Mouse (Mus musculus): ENCODE results near the gene Xpr1.

The Xpr1 gene

DNA sequence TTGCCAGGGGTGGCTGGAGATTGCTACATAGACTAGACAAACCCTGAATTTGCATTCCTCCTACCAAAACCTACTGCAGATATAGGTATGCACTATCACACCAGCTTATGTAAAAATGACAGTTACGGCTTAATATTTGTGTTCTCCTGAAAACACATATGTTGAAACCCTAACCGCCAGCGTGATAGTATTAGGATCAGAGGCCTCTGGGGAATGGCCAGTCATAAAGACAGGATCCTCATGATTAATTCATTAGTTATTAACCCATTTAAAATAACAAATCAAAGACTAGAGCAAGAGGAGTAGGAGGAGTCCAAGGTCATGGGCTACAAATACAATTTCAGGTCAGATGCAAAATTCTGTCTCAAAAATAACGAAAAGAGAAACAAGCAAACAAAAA is 50.8 kb downstream of the Xpr1 start:
- ChIA-PET CTCF (no interaction called here), POLR2A (no interaction called here)

GRCm38 (mm10) chr1:155361502-155362126 is 55.6 kb downstream of the Xpr1 start:
- CTCF ChIA-PET = no interaction called here
- POLR2A ChIA-PET = no interaction called here

DNA sequence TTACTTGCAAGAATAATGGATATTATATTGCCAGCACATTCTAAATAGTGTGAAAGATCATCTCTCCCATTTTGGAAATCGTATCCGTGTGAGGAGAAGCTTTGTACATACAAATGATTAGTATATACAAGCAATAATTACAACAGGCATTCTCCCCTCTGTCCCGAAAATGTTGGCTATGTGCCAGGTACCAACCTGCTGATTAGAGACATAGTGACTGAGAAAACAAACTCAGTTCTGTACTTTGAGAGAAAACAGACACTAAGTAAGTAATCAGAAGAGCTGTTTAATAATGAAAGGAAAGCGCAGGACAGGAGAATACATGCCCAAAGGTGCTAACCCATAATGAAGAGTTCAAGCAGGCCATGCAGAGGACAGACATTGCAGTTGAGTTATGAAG is 64.1 kb downstream of the Xpr1 start:
- ChIA-PET POLR2A (no interaction called here), CTCF (no interaction called here)

GRCm38 (mm10) chr1:155351527-155351926 is 65.7 kb downstream of the Xpr1 start:
- ChIA-PET CTCF (no interaction called here), POLR2A (no interaction called here)

DNA sequence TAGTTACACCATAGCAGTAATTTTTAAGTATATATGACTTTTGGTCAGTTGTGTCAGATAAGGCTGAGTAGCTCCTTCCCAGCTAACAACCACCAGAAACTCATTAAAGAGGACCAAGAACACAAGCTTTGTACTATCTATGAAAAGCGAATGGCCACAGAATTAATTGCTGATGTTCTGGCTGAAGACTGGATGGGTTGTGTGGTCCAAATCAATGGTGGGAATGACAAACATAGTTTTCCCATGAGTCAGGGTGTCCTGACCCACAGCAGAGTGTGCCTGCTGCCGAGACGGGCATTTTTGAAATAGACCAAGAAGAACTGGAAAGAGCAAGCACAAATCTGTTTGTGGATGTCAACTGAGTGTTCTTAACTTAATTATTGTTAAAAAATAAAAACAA is 68.7 kb downstream of the Xpr1 start:
- ChIA-PET CTCF (no interaction called here), POLR2A (no interaction called here)

GRCm38 (mm10) chr1:155347339-155347738 is 69.9 kb downstream of the Xpr1 start:
- CTCF ChIA-PET = no interaction called here

DNA sequence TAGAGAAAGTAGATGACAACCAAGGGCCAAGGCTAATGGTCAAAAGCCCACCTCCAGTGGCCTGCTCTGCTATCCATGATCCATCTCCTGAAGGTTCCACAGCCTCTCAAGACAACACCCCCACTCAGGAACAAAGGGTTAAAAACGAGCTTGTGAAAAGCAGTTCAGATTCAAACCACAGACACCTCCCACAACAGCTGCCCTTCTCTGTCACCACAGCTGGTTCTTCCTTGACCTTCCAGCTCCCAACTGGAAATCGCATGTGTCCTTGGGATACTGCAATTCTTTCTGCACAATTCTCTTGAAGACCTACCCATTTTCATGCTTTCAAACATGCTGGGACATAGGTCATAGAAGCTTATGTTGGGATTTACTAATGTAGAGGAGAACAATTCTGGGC is 73.2 kb downstream of the Xpr1 start:
- POLR2A ChIA-PET = interaction anchor here in 1 of 4 experiments (0.7 kb wide), 1 partner anchor 11 kb away, joined by 3 read pairs; no protein-coding TSS in a partner anchor
- CTCF ChIA-PET = no interaction called here

More at GRCm38 (mm10) chr1:155347339-155347738, 69.9 kb downstream of the Xpr1 start:
- POLR2A ChIA-PET = interaction anchor here in 1 of 4 experiments (1.1 kb wide), 1 partner anchor 11 kb away, joined by 3 read pairs; no protein-coding TSS in a partner anchor

GRCm38 (mm10) chr1:155339622-155340021 is 77.6 kb downstream of the Xpr1 start:
- POLR2A ChIA-PET = no interaction called here
- CTCF ChIA-PET = interaction anchor here in 1 of 4 experiments (0.6 kb wide), 1 partner anchor 59 kb away, joined by 4 read pairs; no protein-coding TSS in a partner anchor

GRCm38 (mm10) chr1:155337315-155337714 is 79.9 kb downstream of the Xpr1 start:
- POLR2A ChIA-PET = interaction anchor here in 1 of 4 experiments (0.7 kb wide), 1 partner anchor 175 kb away, joined by 4 read pairs; no protein-coding TSS in a partner anchor
- CTCF ChIA-PET = no interaction called here

- ChIA-PET CTCF (no interaction called here), POLR2A (interaction anchor here in 1 of 4 experiments (0.8 to 1.1 kb wide), 2 partner anchors 12 to 273 kb away, joined by 3 read pairs; no protein-coding TSS in a partner anchor)
These were observed 81.3 kb downstream of the Xpr1 start for GRCm38 (mm10) chr1:155335963-155336362.

- ChIA-PET POLR2A (interaction anchor here in 1 of 4 experiments (0.6 kb wide), 1 partner anchor 993 kb away, joined by 4 read pairs; no protein-coding TSS in a partner anchor), CTCF (interaction anchor here in 1 of 4 experiments (0.7 kb wide), 1 partner anchor 627 kb away, joined by 3 read pairs; no protein-coding TSS in a partner anchor)
These were observed 95.0 kb downstream of the Xpr1 start for GRCm38 (mm10) chr1:155322183-155322582.

DNA sequence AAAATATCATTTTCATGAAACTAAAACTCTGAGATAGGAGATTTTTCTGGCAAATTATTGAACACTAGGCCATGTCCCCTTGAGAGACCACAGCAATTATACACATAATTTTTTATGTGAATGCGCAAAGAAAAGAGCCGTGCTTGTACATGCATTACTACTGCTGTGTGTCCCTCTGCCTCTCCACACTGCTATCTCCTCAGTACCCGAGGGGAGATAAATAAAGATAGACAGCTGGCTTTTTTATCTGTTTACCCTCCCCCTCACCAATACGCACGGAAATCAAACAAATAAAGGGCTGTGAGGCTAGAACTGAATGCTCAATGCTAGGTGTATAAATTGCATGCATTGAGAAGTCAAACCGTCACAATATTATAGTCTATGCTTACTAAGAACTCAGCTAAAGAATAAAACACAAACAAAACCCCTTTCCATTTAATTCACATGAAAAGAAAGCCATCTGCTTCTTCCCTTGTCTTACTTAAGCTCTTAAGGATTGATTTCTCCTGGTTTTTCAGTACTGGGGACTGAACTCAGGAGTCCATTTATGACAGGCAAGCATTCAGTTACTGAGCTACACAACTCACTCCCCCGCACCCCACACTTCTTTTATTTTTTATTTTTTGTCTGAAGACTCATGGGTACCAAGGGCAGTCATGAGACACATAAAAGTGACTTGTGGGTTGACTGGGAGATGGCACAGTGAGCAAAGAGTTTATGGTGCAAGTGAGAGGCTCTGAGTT is 97.0 kb downstream of the Xpr1 start:
- ChIA-PET CTCF (interaction anchor here in 2 of 4 experiments (1.0 to 1.1 kb wide), 2 partner anchors 96 to 208 kb away, joined by 3 read pairs; no protein-coding TSS in a partner anchor), POLR2A (no interaction called here)

DNA sequence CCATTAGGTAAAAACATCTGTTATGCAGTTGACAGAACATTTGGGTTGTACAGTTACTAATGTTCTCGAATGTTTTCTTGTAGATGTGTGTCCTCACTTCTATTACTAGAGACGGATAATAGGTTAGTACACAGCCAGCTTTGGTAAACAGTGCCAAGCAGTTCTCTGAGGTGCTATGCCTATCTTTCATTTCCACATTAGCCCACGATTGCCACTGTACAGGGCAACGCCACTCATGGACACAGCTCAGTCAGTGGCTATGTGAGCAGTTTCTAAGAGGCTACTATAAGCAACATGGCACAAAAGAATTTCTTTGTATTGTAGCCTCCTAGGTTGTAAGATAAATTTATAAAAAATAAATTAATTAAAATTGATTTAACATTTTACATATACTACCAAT is 97.7 kb downstream of the Xpr1 start:
- ChIA-PET POLR2A (no interaction called here), CTCF (no interaction called here)

GRCm38 (mm10) chr1:155311672-155312071 is 105.5 kb downstream of the Xpr1 start:
- CTCF ChIA-PET = no interaction called here
- POLR2A ChIA-PET = no interaction called here

DNA sequence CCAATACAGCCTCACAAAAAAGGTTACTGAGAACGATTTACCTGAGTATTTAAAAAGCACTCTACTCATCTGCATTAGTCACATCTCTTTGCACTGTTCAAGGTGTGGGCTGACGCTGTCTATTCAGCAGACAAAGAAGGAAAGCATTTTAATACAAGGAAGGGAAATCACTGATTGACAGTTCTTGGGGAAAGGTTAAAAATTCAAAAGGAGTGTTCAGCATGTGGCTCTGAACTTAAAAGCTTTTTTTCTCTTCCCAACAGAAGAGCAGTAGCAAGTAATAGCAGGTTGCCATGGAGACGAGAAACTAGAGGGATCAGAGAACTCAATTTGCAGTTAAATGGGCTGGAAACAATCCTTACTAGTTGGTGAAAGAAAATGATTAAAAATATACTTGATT is 110.3 kb downstream of the Xpr1 start:
- CTCF ChIA-PET = interaction anchor here in 1 of 4 experiments (0.5 kb wide), 1 partner anchor 1050 kb away, joined by 10 read pairs; no protein-coding TSS in a partner anchor
- POLR2A ChIA-PET = no interaction called here

DNA sequence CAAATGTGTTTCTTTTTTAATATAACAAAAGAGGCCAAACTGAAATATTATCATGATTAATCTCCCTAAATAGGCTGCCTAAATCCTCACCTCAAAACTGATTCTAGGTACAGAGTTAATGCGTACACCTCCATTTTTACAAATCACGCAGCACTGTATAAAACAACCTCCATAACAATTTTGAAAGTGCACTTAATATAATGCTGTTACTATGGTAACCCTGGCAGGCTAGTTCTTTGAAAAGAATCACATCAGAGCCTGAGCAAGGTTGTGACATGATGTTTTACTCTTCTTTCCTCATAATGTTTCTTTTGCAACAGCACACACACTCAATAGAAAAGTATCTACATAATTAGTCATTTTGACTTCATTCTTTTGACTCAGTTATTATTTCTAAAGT is 113.8 kb downstream of the Xpr1 start:
- POLR2A ChIA-PET = no interaction called here
- CTCF ChIA-PET = interaction anchor here in 2 of 4 experiments (0.6 to 1.4 kb wide), 2 partner anchors 12 to 22 kb away, joined by 3 to 8 read pairs; no protein-coding TSS in a partner anchor

GRCm38 (mm10) chr1:155297615-155298014 is 119.6 kb downstream of the Xpr1 start:
- CTCF ChIA-PET = interaction anchor here in 1 of 4 experiments (1.4 kb wide), 1 partner anchor 248 kb away, joined by 3 read pairs; no protein-coding TSS in a partner anchor
- POLR2A ChIA-PET = no interaction called here

GRCm38 (mm10) chr1:155297203-155297602 is 120.0 kb downstream of the Xpr1 start:
- POLR2A ChIA-PET = no interaction called here

GRCm38 (mm10) chr1:155293446-155293845 is 123.8 kb downstream of the Xpr1 start:
- ChIA-PET POLR2A (no interaction called here), CTCF (interaction anchor here in 1 of 4 experiments (1.0 kb wide), 1 partner anchor 225 kb away, joined by 3 read pairs; no protein-coding TSS in a partner anchor)

More at GRCm38 (mm10) chr1:155297203-155297602, 120.0 kb downstream of the Xpr1 start:
- CTCF ChIA-PET = interaction anchor here in 1 of 4 experiments (1.4 kb wide), 1 partner anchor 248 kb away, joined by 3 read pairs; no protein-coding TSS in a partner anchor

GRCm38 (mm10) chr1:155289411-155289810 is 127.8 kb downstream of the Xpr1 start:
- POLR2A ChIA-PET = no interaction called here
- CTCF ChIA-PET = no interaction called here

Measured in embryonic stem cell, embryonic (primary cell).